Mouse (Mus musculus) layer of hippocampus, adult 9-11 months (tissue): ENCODE results near the gene Ccdc7a.
A peak's percentile ranks its signal among the peaks of the same experiment; 100 is the strongest.

Experiments used
- DNase-seq: peaks from one replicate; pipeline ENCODE4 v3.0.0; 2022

Gene Ccdc7a

DNA sequence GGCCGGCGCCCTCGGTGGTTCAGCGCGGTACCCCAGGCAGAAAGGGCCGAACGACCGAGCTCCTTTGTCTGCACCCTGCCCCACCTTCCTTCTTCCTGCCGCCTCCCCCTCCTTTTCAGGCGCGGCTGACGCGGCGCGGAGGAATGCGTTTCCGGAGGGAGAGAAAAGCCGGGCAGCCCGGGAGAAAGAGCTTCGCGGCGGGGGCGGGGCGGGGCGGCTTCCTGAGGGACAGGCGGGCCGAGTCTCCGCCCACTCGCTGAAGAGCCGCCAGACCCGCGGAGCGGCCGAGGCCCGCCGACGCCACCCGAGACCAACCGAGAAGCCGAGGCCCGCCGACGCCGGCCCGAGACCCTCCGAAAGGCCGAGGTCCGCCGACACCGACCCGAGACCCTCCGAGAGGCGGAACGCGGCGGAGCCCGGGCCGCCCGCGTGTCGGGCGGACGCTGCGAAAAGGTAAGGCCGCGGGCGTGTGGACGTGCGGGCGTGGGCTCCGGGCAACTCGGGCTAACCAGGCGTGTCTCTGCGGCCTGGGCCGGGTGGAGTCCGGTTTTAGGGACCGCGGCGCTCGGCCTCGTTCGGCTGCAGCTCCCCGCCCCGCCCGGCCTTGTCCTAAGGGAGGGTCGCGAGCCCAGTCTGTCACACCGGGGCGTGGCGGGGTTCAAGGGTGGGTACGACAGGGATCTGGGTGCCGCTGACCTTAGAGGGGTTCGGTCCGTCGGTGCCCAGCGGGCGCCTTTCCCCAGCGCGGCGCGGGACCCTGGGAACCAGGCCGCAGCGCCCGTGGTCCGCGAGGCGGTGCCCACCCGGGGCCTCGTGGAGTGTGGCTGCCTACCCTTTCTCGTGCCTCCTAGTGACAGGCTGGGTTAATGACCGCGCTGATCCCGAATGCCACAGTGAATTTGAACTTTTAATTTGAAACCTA lies 379.5 kb downstream of the Ccdc7a start, which contains the start of gene Itgb1:
TSS of gene Itgb1 (plus strand) at position 148 of the 922 bp plus-strand sequence.
- DNase-seq, result peak; percentile 89

DNA sequence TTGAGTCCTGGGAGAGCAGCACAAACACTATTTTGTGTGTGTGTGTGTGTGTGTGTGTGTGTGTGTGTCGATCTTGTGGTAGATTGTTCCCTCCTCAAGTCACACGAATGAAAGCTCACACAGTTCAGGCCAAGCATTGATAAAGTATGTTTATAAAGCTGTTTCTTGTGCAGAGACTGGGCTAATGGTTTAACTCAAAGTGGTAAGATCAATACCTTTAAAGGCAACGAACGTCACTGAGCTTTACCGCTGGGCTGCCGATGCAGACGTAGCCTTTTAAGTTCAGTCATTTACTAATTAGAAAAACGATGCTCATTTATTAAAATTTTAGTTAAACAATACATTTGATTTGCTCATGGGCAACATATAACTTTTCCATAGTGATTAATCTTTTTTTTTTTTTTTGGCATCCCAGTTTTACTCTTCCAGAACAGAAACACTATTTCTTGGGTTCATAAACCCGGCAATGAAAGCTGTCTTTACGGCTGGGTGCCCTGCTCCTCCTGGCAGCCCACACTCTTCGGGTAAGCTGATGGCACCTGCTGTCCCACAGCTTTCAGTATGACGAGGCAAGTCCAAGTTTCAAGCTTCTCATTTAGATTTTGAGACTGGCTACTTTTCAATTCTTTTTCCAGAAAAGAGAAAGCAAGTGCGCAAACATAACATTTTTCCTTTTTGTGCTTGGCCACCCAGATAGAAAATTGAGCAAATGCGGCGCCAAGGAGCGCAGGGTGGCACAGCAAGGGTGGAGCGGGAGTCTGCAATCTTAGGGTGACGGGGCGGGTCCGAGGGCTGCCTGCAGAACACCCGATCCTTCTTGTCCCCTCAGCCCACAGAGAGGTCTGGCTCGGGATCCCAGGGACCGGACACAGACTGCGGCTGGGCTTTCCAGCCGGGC lies 380.5 kb downstream of the Ccdc7a start:
- DNase-seq, result no peak
